9 mouse cellular contexts compared by ENCODE assay signal in the genomic region with DNA sequence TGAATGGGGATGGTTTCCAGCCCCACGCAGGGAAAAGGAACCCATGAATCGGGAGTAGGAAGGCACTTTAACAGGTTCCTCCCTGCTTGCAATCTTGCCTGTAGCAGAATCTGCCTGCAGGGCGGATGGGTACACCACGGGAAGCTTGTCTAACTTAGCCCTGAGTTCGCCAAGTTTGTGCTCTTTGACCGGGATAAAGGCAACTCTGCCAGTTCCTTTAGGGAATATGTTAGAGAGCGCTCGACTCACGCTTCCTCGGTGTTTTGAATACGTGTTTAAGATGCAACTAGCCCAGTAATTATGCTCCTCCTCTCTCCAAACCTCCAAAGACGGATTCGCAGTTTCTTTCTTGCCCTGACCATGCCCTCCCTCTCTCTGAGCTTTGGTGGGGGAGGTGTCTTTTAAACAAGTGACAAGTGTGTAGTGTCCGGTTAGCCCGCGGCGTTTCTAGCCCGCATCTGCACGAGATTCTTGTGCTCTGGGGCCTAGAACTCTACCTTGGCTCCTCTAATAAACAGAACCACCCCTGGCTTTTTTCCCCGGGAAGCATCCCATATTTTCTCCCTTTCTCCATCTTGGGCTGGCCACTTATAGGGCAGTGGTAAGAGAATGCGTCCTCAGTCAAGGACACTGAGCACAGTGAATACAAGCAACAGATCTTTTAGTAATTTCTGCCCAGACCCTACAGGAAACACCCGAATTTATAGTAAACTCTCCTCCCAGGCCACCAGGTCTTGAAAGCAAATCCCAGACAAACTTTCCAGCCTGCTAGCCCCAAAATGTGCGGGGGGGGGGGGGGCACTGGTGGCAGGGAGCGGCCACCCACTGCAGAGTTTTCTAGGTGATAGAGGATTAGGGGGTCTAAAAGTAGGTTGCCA. TPM values are rescaled to one million over a fixed set of nuclear protein-coding genes. Genes with fewer than 3 reads are reported as not detected.
DNase-seq lines count a peak whose midpoint lies in the region; ATAC-seq and TF ChIP-seq lines count a peak whose summit lies in the region.
"Had no signal": no experiment of that assay in that cellular context is flagged by ENCODE, and none has a peak within 500 bp of the region (broad histone marks: within the 10 kb centered on the region; RNA-seq: fewer than 3 reads in every experiment).

No protein-coding gene starts in this region.

- TF ChIP-seq POLR2A in kidney, adult 2 months (IDR thresholded peaks at IDR 0.05; ENCODE audit: low read depth, low read length), result no peak
- no peak for TF ChIP-seq POLR2A in olfactory bulb, adult 2 months (IDR thresholded peaks at IDR 0.05; ENCODE audit: insufficient read depth, low read depth, low read length)

- peak overlapping the region; percentile 67; the same call in 1 of the 2 replicates for H3K9ac ChIP-seq in intestine, embryonic 15.5 days

- 35% methylated on average over 24 of the region's 24 CpGs for WGBS in kidney, adult 2 months
- 8% methylated on average over 24 of the region's 24 CpGs for WGBS in intestine, embryonic 15.5 days
- 40% methylated on average over 24 of the region's 24 CpGs for WGBS in olfactory bulb, adult 2 months

- H3K4me2 ChIP-seq in intestine, embryonic 15.5 days (replicated peaks), result peak overlapping the region; percentile 83

- intact Hi-C loops in left cerebral cortex, postnatal 10 days (cut with DNase I), result no loop called here

- no peak overlapping the region for H3K4me3 ChIP-seq in kidney, adult 2 months (ENCODE audit: insufficient read depth, low read depth, low read length)
- H3K4me3 ChIP-seq in intestine, embryonic 15.5 days (replicated peaks), result peak overlapping the region; percentile 65
- peak overlapping the region; percentile 49; the same call in 1 of the 2 replicates for H3K4me3 ChIP-seq in olfactory bulb, adult 2 months (ENCODE audit: insufficient read depth, low read depth, low read length)

- no peaks in the 10 kb centered on the region for H3K36me3 ChIP-seq in kidney, adult 2 months (ENCODE audit: control insufficient read depth, insufficient read depth, low read length)
- no peaks in the 10 kb centered on the region for H3K36me3 ChIP-seq in intestine, embryonic 15.5 days

- H3K4me1 ChIP-seq in kidney, adult 2 months (ENCODE audit: control insufficient read depth, insufficient read depth, low read length), result no peaks in the 10 kb centered on the region
- peaks cover 25% of the 10 kb centered on the region for H3K4me1 ChIP-seq in intestine, embryonic 15.5 days (replicated peaks)
- H3K4me1 ChIP-seq in olfactory bulb, adult 2 months (ENCODE audit: control insufficient read depth, insufficient read depth, low read length), result peaks cover 27% of the 10 kb centered on the region

- H3K27ac ChIP-seq in kidney, adult 2 months (ENCODE audit: insufficient read depth, low read depth, low read length), result no peak overlapping the region
- peak overlapping the region; percentile 77 for H3K27ac ChIP-seq in intestine, embryonic 15.5 days
- no peak overlapping the region for H3K27ac ChIP-seq in olfactory bulb, adult 2 months (ENCODE audit: insufficient read depth, low read depth, low read length)

- no peak for ATAC-seq in intestine, embryonic 15.5 days

- peaks cover 11% of the 10 kb centered on the region for H3K27me3 ChIP-seq in kidney, adult 2 months (replicated peaks; ENCODE audit: control insufficient read depth, insufficient read depth, low read length)
- H3K27me3 ChIP-seq in intestine, embryonic 15.5 days (replicated peaks), result peaks cover 52% of the 10 kb centered on the region

- H3K9me3 ChIP-seq in intestine, embryonic 15.5 days, result no peaks in the 10 kb centered on the region

- TF ChIP-seq CTCF in kidney, adult 2 months (conservative IDR thresholded peaks at IDR 0.05; ENCODE audit: insufficient read depth, insufficient read length, low read depth, low read length), result no peak
- TF ChIP-seq CTCF in olfactory bulb, adult 2 months (IDR thresholded peaks at IDR 0.05; ENCODE audit: insufficient read depth, low read depth, low read length), result no peak

- peak; percentile 32 for DNase-seq in kidney, adult 2 months
- DNase-seq in kidney, postnatal 14 days, result no peak
- peak; percentile 36 for DNase-seq in embryo, embryonic 11 days
- DNase-seq in left cerebral cortex, postnatal 10 days (ENCODE audit: extremely low spot score in 1 of 2, low spot score in 2 of 2), result no peak
- DNase-seq in spleen, postnatal 14 days (ENCODE audit: low spot score in 2 of 2), result no peak
- DNase-seq in layer of hippocampus, adult 18-20 months (ENCODE audit: low spot score in 2 of 2), result no peak

RNA-seq across cellular contexts. Expression of a gene that starts 1.4 kb away (rescaled TPM):
- 0.13 and 0.27 TPM in 2 replicates for polyA plus RNA-seq in kidney, adult 2 months (2012; rRNA removed)
- polyA plus RNA-seq in intestine, embryonic 15.5 days (2015; fragmentation: Nextera tagmentation; extraction: Ambion mirVana), result 2.1 and 2.2 TPM in 2 replicates
- polyA plus RNA-seq in olfactory bulb, adult 2 months (2012; ENCODE audit: insufficient read depth, insufficient read length, low replicate concordance, missing spikeins), result not detected in 2 replicates
- under 1 TPM; 0.32 to 0.49 TPM for total RNA-seq in left cerebral cortex, postnatal 10 days (2021)
- total RNA-seq in layer of hippocampus, adult 18-20 months (2021), result under 1 TPM; 0.20 TPM
- total RNA-seq: MEL had no signal

Comparison
In these comparisons a context has a peak if more than half of its experiments do, and no peak if none do; other contexts are left out.
1. DNase-seq: peak in kidney, adult 2 months (single experiment) and embryo, embryonic 11 days (single experiment); none in kidney, postnatal 14 days (single experiment), left cerebral cortex, postnatal 10 days (0 of 2), spleen, postnatal 14 days (0 of 2) and layer of hippocampus, adult 18-20 months (0 of 2).